Mouse (Mus musculus) fibroblast of lung, adult 2 months (primary cell): ENCODE data around the gene Commd7.

ENCODE experiments used
- DNase-seq: peaks from one replicate; pipeline ENCODE4 v3.0.0-alpha.2; 2011; ENCODE audit warnings: low read depth

Commd7 gene

DNA sequence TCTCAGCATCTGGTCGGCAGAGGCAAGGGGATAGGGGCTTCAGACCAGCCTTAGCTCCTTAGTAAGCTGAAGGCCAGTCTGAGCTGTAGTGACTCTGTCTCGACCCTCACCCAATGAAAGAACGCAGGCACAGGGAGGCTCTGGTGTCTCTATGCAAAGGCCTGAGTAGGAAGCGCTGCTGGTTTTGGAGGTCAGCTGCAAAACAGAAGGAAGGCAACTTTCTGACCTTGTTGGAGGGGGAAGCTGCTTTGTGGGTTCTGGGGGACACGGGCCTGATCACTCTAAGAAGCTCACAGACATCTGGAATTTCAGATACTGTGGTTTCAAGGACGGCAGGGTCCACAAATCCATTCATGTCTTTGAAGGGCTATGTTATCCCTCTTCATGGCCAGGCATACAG is 46.6 kb downstream of the Commd7 start:
- DNase-seq: no peak

DNA sequence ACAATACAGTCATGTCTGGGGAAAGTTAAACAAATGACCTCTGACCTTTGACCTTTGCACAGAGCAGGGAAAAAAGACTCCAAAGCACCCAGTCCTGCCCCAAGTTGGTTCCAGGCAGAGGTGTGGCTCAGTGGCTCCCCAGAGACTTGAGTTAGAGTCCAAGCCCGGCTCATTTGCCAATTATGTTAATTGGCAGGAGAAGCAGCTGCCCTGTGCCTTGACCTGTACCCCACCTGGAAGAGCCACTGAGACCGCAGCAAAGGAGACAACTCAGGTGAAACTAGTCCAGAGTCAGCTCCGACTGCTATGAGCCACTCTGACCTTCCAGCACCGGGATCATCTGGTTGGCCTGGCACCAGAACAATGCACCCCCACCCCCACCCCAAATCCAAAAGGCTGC is 48.2 kb downstream of the Commd7 start:
- DNase-seq: no peak

DNA sequence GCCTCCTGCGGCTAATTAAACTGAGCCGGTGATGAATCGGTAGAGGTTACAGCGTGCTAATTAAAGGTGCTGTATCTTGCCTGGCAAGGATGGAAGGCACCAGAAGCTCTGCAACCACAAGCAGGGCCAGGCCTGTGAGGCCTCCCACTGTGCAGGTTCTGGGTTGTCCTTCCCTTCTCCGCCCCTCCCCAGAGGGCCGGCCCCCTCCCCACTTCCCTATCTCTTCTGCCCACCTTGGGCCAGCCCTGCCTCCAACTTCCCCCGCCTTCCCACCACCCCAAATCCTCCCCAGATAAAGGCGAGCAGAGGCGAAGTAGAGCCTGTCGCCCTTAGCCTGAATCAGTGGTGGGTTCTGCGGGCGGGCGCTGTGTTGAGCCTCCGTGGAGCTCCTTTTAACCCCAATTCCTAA is 48.9 kb downstream of the Commd7 start:
- no peak for DNase-seq

DNA sequence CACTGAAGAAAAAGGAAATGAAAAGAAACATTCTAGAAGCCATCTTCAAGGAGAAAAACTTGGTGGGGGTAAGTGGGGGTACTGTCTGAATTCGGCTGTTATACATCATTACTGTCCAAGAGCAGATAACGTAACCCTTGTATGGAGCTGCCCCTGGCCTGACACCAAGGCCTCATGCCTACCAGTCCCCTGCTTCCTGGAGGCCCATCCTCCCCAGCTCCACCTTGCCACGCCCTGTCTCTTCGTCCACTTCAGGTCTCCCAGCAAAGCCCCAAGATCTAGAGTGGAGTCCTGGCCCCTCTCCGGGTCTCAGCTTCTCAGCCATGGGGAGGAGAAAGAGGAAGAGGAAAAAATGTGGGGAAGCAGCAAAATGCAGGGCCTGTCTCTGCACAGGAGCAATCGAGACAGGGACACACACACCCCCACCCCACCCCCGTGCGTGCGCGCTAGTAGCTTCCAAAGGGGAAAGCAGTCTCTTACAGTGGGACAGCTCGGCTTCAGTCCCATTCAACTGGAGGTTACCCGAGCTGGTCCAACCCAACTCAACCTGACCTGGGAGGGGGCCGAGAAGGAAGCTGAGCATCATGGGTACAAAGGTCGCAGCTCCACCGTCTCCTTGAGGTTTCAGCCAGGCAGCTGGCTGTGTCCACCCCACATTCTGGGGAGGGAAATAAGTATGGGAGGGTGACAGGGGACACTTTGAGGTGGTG is 49.5 kb downstream of the Commd7 start:
- no peak for DNase-seq

DNA sequence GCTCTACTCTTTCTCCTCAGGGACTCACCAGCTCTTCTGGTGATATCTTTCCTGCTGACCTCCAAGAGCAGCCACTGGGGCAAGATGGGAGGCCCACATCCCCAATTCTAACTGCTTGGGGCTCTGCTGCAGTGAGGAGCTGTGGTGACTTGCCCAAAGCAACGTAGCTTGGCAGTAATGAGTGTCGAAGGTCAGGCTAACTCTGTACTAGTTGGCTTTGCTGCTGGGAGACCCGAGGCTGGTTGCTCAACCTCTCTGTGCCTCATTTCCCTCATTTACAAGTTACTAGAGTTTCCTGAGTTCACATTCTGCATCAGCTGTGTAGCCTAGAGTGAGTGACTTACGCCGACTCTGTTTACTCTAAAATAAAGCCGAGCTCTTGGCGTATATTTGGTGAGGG is 51.2 kb downstream of the Commd7 start:
- DNase-seq: no peak

DNA sequence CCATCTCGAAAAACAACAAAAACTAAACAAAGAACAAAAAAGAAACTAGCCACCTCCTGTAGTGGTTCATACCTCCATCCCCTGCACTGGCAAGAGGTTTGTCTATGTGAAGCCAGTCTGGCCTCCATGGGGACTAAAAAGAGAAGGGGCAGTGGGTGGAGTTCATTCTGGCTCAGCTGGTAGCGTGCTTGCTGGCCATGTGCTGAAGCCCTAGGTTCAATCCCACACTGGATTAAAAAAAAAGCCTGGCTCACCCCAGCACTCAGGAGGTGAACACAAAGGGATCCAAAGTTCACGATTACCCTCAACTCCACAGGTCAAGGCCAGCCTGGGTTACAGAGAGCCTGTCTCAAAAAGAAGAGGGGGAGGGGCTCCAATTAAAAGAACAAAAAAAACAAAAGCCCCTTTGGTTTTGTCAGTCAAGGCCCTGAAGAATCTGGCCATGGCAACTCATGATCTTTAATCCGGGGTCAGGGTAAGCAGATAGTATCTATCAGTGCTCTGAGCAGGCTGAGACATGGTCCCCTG is 52.1 kb downstream of the Commd7 start:
- no peak for DNase-seq

DNA sequence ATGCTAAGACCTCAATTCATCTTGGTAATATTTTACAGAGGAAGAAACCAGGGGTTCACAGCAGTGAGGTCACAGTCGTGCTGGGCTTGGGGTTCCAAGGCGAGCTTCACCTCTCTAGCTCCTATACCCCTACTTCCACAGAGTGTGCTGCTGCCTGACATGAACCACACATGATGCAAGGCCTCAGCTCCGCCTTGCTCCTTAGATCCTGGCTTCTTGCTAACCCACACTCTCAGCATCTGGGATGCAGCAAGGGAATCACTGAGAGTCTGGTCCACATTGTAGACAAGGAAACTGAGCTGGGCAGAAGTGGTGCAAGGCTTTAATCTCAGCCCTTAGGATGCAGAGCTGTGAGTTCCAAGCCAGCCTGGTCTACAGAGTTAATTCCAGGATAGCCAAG is 52.5 kb downstream of the Commd7 start:
- DNase-seq: no peak

DNA sequence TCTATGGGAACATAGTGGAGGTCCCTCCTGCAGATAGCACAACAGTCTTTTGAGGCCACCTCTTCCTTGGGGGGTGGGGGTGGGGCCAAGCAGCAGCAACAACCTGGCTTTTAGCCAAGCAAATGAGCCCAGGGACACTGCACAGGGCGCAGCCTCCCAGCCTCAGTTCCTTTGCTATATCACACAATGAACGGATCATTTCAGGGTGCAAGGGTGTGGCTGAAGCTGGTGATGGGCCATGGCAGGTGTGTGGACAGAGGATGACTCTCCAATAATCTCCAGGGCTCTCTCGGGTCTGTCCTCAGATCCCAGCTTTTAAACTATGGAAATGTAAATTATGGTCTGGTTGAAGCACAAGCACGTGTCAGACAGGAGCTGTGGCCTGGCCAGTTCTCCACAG is 55.5 kb downstream of the Commd7 start:
- no peak for DNase-seq

DNA sequence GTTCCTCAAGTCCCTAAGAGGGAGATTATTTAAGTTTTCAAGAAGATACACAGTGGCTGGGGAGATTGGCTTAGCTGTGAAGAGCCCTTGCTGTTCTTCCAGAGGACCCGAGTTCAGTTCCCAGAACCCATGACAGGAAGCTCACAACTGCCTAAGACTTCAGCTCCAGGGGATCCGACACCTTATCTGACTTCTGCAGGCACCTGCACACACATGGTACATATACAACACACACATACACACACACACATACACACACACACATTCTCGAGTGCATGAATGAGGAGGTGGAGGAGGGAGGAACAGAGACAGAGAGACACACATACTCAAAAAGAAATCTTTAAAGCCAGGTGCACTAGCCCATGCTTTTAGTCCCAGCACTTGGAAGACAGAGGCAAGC is 56.4 kb downstream of the Commd7 start:
- DNase-seq: no peak

DNA sequence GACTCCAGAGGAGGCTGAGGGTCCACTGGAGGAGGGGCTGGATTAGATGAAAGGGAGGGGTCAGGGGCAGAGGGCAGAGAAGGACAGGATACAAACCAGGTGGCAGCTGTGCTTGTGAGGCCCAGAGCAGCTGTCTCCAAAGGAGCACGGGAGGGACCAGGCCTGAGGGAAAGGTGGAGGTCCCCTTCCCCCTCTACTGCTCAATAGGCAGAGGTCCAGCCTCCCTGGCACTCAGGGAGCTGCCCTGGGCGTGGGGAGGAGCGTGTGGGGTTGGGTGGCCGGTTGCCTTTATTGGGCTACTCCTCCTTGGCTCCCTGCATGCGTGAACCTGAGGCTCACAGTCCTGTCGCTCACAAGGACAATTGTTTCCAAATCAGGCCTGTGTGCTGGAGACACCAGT is 57.0 kb downstream of the Commd7 start:
- no peak for DNase-seq

DNA sequence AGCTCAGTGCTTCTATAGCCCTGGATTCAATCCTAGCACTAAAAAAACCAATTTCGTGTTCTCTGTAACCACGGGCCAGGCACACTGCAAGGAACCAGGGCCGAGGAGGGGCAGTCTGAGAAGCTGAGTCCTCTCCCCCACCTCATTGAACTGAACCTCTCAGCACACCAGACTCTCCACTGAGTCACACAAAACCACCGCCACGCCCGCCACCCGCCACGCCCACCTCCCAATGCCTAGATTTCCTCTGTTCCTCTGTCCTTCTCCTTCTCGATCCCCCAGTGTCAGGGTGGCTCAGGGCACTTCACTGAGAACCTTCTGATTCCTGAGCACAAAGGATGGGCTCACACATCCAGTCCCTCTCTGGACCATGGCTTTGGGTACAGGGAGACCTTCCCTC is 59.5 kb downstream of the Commd7 start:
- DNase-seq: no peak

DNA sequence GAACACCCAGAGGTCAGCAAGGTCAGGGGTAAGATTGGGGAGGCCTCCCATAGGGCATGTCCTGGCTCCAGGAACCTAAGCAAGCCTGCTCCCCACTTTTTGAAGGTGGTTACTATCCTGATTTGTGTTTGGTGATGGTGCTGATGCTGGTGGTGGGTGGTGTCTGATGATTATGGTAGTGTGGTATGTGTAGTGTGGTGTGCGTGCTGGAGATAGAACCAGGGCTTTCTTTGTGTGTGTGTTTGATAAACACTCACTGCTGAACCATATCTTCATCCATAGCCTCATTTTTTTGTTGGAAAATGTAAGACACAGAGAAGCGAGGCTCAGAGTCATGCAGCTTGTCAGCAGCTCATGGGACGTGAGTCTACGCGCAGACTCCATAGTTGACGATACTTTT is 64.0 kb downstream of the Commd7 start:
- no peak for DNase-seq

DNA sequence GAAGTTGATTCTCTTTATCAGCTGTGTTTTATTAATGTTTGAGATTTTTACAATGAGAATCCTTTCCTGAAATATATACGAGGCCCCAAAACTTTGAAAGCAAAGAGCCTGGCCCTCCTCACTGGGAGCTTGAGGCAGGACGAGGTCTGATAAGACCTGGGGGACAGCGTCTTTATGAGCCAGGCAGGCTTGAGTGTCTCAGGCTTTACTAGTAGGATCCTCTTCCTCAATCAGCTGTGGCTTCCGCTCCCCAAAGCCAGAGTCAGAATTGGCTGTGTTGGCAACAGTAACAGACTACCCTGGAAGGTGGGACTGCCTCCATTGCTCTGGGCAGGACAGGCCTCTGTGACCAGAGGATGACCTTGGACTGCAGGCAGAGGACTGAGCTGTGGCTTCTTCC is 64.6 kb downstream of the Commd7 start:
- DNase-seq: no peak
